Mouse (Mus musculus) adrenal gland, adult 2 months (tissue): ENCODE measurements around the gene Dnajc28. TPM values are rescaled to one million over a fixed set of nuclear protein-coding genes. Genes with fewer than 3 reads are reported as not detected.
"Not testable (repeated sequence)": the region's sequence is repeated elsewhere in the genome, so short reads cannot be mapped to it uniquely, and the experiment has no call there.

Experiments used
- DNase-seq: peaks from one replicate; pipeline ENCODE4 v3.0.0; 2021
- long read RNA-seq: library from polyadenylated mRNA; stranded (forward); transcript quantifications from one replicate; pipeline ENCODE4 v2.0.0, GENCODE M21; 2021
- polyA plus RNA-seq: library from polyadenylated mRNA; depleted of rRNA; stranded (reverse); fragments of >200 nt; gene quantifications from 2 replicates; pipeline ENCODE4 v1.2.3, GENCODE M21; 2012; rRNA removed
- total RNA-seq, 2 experiments: library from RNA; stranded (reverse); gene quantifications; 2 replicates each; pipeline ENCODE4 v1.2.3; 2021

The Dnajc28 gene
- total RNA-seq, result 10 to 100 TPM; 10.3 to 16.6 TPM
- polyA plus RNA-seq, result 0.64 and 0.70 TPM in 2 replicates
- long read RNA-seq, transcript Dnajc28-201 (2 exons, 3,368 nt), result major isoform, 9 of 12 reads
- long read RNA-seq, partial matches to known transcripts, result 0 of 12 reads
- long read RNA-seq, other reads (novel, unspliced or antisense), result 2 of 12 reads

DNA sequence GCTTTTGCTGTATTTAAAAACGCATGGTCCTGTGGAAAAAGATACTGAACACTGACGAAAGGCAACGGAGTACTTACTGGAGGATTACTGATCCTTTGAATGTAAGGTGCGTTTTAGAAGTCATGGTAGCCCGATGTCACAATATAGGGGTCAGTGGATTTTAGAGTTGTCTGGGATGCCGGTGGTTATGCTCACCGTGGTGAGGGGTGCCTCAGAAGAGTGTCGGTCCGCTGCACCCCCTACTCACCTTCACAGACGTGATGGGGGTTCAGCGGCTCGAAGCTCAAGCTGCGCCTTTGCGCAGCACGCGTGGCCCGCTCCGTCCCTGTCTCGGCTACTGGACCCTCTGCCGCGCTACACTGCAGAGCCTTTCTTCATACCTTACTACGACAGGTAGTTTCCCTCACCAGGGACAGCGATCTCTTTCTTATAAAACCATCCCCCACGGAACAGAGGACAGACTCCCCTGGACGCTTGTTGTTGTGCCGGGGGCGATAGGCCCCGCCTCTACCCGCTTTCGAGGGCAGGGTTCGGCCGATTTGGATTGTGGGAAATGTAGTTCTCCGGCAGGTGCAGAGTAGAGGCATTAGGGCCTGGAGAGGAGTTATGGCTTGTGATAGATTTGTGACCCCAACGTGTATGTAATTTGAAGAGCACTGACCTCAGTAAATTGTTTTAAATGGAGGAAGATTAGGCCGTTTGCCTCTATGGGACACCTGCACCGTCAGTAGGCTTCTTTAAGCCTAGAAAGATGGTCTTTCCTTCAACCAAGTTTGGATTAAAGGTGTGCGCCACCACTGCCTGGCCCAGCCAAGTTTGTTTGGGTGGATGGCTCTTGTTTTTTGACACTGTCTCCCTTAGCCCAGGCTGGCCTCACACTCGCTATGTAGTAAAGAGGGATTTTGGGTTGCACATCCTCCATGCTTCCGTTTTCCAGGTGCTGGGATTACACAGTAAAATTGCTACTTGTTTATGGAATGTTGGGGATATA lies at the start of gene Dnajc28:
Gene Dnajc28, minus strand, starts transcription at position 516 of the 991 bp plus-strand sequence.
- DNase-seq, result peak; percentile 90

DNA sequence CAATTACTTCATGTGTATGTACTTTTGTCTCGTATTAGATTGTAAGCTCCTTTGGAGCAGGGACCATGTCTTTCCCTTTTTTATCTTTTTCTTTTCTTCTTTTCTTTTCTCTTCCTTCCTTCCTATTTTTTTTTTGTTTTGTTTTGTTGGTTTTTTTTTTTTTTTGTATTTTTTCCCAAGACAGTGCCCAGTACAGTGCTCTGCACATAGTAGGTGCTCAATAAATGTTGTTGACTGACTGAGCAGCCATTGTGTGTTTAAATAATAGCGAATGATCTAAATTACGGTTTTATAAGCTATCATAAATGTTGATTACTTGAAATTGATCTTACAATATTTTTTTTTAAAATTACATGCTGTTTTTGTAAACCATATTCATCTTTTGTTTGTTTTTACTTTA lies 45.0 kb upstream of the Dnajc28 start:
- DNase-seq, result no peak

DNA sequence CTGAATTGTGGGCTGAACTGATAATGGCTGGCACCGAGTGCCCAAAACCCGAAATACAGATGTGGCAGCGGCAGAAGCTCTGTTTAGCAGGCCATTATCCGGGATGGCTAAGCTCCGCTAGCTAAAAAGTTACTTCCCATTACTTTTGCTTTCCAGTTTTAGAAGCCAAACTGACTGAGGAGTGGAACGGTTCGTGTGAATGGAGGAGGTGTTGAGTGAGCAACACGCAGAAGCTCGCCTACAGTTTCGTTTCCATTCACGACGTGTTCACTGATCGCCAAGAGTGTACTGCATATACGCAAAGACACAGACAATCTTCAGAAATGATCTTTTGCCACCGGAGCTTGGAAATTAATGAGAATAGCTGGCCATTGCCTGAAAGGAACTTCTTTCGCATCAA lies 43.5 kb upstream of the Dnajc28 start:
- DNase-seq, result no peak

DNA sequence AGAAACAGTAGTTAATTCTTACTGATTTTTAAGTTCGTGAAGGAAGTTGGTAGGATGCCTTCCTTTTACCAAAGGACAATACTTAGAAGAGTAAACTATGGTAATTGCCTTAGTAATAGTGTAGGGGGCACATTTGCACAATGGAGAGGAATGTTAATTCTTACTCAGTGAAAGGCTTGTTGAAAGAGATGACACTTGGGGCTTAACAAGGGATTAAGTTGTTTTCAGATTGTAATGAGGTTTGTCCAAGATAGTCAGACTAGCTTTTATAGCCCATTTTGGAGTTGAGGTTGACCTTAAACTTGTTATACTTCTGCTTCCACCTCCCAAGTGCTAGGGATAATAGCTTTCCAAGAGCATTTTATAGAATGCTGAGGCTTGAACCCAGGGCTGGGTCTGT lies 42.6 kb upstream of the Dnajc28 start:
- no peak for DNase-seq

- no peak for DNase-seq
Measured at GRCm38 (mm10) chr16:91659798-91660197, 41.0 kb upstream of the Dnajc28 start.

DNA sequence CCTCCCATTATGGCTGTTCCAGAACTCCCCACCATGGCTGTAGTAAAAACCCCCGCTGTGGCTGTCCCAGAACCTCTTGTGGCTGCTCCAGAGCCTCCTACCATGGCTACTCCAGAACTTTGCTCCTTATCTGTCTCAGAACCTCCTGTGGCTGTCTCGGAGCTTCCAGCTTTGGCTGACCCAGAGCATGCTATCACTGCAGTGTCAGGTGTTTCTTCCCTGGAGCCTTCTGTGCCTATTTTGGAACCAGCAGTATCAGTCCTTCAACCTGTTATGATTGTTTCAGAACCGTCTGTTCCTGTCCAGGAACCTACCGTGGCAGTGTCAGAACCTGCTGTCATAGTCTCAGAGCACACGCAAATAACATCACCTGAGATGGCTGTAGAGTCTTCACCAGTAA lies 39.6 kb upstream of the Dnajc28 start:
- no peak for DNase-seq

GRCm38 (mm10) chr16:91657285-91657684 lies 38.5 kb upstream of the Dnajc28 start:
- no peak for DNase-seq

GRCm38 (mm10) chr16:91655285-91655684 lies 36.5 kb upstream of the Dnajc28 start:
- no peak for DNase-seq

DNA sequence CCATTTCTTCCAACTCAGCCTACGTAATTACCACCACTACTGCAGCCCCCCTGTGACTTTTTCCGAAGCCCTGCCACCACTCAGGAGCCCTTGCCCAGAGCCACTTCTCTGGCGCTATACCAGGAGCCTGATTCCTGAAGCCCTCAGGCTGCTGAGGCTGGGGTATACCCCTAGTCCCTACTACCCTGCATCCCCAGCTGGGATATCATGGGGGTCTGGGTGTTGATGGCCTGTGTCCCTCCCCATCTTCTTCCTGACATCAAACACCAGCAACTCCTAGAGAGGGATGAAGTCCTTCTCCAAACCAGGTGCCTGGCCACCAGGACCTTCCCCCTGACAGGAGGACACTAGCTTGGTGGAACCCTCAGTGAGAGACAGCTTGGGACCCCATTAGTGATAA lies 33.4 kb upstream of the Dnajc28 start:
- DNase-seq, result no peak

GRCm38 (mm10) chr16:91649781-91650180 lies 31.0 kb upstream of the Dnajc28 start:
- no peak for DNase-seq

- peak; percentile 56 for DNase-seq
Measured at GRCm38 (mm10) chr16:91649246-91649645, 30.4 kb upstream of the Dnajc28 start.

DNA sequence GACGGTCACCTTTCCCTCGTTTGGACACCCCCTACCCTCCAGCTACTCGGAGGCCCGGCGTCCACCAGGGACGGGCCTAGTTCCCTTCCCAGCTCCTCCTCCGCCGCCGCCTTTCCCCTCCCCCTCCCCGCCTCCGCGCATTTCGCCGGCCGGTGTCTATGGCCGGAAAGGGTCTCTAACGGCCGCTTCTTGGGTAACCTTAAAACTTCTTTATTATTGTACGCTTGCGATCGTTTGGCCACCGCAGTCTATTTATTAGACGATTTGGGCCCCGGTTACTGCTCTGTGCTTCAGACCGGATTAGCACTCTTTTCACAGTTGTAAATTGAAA lies 29.4 kb upstream of the Dnajc28 start:
- peak; percentile 92 for DNase-seq

GRCm38 (mm10) chr16:91647461-91648219 lies 28.8 kb upstream of the Dnajc28 start, which contains the start of gene Son:
Gene Son (plus strand): TSS chr16:91647506.
- DNase-seq, result peak; percentile 97

DNA sequence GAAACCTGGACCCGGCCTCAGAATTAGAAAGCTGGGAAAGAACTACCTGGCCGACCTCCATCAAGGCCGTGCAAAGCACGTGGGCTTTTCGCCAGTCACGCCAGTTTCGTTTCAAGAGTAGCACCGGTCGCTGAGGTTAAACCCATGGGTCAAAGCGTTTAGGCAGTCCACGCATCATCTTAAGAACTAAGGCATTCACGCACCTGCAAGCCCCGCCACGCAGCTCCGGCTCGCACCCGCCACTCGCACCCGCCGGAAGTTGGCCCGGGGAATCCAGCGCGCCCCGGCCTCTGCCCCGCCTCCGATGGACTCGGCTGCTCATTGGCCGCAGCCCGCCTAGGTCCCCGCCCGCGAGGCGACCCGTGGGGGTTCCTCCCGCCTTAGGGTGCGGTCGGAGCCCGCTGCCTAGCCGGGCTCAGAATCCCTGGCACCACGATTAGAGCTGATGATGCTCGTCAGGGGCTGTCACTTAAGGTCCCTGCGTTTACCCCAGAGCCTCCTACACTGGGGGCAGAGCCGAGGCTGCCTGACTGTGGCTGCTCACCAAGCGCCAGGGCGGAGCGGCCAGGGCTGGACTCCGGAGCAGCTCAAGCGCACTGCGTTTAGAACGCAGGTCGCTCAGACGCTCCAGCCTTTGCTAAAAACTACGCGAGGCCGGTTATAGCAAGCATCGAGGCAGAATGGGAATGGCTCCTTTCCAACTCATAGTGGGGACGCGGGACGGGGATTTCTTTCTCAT lies 28.0 kb upstream of the Dnajc28 start, which contains the start of gene Gart:
Gene Gart, minus strand, starts transcription at position 272 of the 739 bp plus-strand sequence.
- DNase-seq, result peak; percentile 98

- no peak for DNase-seq
Measured at GRCm38 (mm10) chr16:91645995-91646602, 27.3 kb upstream of the Dnajc28 start.

DNA sequence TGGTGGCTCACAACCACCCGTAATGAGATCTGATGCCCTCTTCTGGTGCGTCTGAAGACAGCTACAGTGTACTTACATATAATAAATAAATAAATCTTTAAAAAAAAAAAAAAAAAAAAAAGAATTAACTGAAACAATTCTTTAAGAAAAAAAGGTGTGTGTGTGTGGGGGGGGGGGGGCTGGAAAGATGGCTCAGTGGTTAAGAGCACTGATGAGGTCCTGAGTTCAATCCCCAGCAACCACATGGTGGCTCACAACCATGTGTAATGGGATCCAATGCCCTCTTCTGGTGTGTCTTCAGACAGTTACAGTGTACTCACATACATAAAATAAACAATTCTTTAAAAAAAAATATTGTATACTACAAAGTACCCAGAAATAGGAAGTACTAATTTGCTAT lies 26.6 kb upstream of the Dnajc28 start:
- DNase-seq, result not testable (repeated sequence)

- no peak for DNase-seq
Measured at GRCm38 (mm10) chr16:91644901-91645300, 26.1 kb upstream of the Dnajc28 start.

DNA sequence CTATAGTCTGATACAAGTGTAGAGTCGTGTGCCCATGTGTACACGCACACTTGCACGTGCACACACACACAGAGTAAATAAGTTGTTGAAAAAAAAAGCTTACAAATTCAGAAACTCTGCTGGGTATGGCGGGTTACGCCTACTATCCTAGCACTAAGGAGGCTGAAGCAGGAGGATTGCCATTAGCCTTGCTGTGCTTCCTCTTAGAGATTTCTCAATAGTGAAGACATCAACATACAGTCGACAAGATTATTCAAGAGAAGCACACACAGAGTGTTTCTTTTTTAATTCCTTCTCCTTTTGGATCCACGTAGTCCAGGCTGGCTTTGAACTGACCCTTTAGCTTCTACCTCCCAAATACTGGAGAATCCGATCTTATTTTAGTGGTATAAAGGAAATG lies 21.3 kb upstream of the Dnajc28 start:
- DNase-seq, result no peak

- no peak for DNase-seq
Measured at GRCm38 (mm10) chr16:91639636-91640035, 20.8 kb upstream of the Dnajc28 start.

GRCm38 (mm10) chr16:91639161-91639560 lies 20.3 kb upstream of the Dnajc28 start:
- peak; percentile 60 for DNase-seq

DNA sequence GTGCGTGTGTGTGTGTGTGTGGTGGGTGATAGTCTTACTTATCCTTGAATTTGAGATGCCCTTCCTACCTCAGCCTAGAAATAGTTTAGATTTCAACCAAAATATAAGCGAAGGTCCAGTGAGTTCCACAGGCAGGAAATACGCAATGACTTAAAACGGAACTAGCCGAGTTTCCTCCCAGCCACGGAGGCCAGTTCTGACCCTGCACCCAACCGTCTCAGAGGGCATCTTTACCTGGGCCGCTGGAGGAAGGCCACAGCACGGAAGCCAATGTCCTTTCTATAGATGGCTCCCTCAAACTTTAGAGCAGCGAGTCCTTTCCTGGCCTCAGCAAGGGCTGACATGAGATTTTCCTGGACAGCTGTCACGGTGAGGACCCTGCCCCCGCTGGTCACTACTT lies 14.8 kb upstream of the Dnajc28 start:
- DNase-seq, result no peak
